Mouse (Mus musculus): ENCODE data around the gene Asb10. TPM values are rescaled to one million over a fixed set of nuclear protein-coding genes. Genes with fewer than 3 reads are reported as not detected.
A peak's percentile ranks its signal among the peaks of the same experiment; 100 is the strongest.

Asb10 gene
- polyA plus RNA-seq, 1 experiment from 2014 or later = 0.25 TPM

- Histone ChIP-seq H3K9ac (ENCODE audit: low read length) (no peak overlapping the region), H3K9me3 (ENCODE audit: control insufficient read depth, low read length) (no peaks in the 10 kb centered on the region), H3K27ac (replicated peaks) (no peak overlapping the region), H3K27me3 (ENCODE audit: control insufficient read depth, insufficient read depth, low read length) (peaks cover 20% of the 10 kb centered on the region; the same call in 1 of the 2 replicates), H3K36me3 (ENCODE audit: control insufficient read depth, insufficient read depth, low read length) (no peaks in the 10 kb centered on the region), H3K4me3 (ENCODE audit: low read depth, low read length) (no peak overlapping the region), H3K4me1 (replicated peaks; ENCODE audit: control insufficient read depth, insufficient read depth) (no peaks in the 10 kb centered on the region; the same call in 1 of the 2 replicates), H3K4me2 (replicated peaks; ENCODE audit: low read depth) (no peak overlapping the region)
- DNase-seq (ENCODE audit: low spot score) (peak; percentile 91), ATAC-seq (ENCODE audit: low FRiP score, low TSS enrichment) (peak; percentile 85)
- TF ChIP-seq CTCF (IDR thresholded peaks at IDR 0.05; ENCODE audit: low read depth) (peak; percentile 100), EP300 (optimal IDR thresholded peaks at IDR 0.05) (no peak)
- 19% methylated on average over 24 of the region's 24 CpGs for WGBS
These were observed 10.6 kb downstream of the Asb10 start for GRCm38 (mm10) chr5:24530042-24530689.

- 16% methylated on average over 6 of the region's 6 CpGs for WGBS
- DNase-seq (ENCODE audit: low spot score) (no peak), ATAC-seq (ENCODE audit: low FRiP score, low TSS enrichment) (no peak)
- no peaks in the 10 kb centered on the region; the same call in 1 of the 2 replicates for H3K4me1 ChIP-seq (replicated peaks; ENCODE audit: control insufficient read depth, insufficient read depth)
- H3K36me3 ChIP-seq (ENCODE audit: control insufficient read depth, insufficient read depth, low read length) = no peaks in the 10 kb centered on the region
- no peak overlapping the region for H3K9ac ChIP-seq (ENCODE audit: low read length)
- no peak overlapping the region for H3K4me3 ChIP-seq (ENCODE audit: low read depth, low read length)
- H3K27me3 ChIP-seq (ENCODE audit: control insufficient read depth, insufficient read depth, low read length) = peaks cover 25% of the 10 kb centered on the region; the same call in 1 of the 2 replicates
- no peaks in the 10 kb centered on the region for H3K9me3 ChIP-seq (ENCODE audit: control insufficient read depth, low read length)
- no peak overlapping the region for H3K27ac ChIP-seq (replicated peaks)
- no peak overlapping the region for H3K4me2 ChIP-seq (replicated peaks; ENCODE audit: low read depth)
- no peak for TF ChIP-seq EP300 (optimal IDR thresholded peaks at IDR 0.05)
- TF ChIP-seq CTCF (IDR thresholded peaks at IDR 0.05; ENCODE audit: low read depth) = no peak
These were observed 13.0 kb downstream of the Asb10 start for GRCm38 (mm10) chr5:24527780-24528179.

- Histone ChIP-seq H3K9ac (ENCODE audit: low read length) (no peak within 1 kb of the TSS), H3K4me1 (replicated peaks; ENCODE audit: control insufficient read depth, insufficient read depth) (no peaks in the 10 kb centered on the region; the same call in 1 of the 2 replicates), H3K9me3 (ENCODE audit: control insufficient read depth, low read length) (no peaks in the 10 kb centered on the region), H3K27me3 (ENCODE audit: control insufficient read depth, insufficient read depth, low read length) (peaks cover 28% of the 10 kb centered on the region; the same call in 1 of the 2 replicates), H3K4me3 (ENCODE audit: low read depth, low read length) (peak within 1 kb of the TSS; percentile 40), H3K4me2 (replicated peaks; ENCODE audit: low read depth) (peak within 1 kb of the TSS; percentile 62), H3K27ac (replicated peaks) (no peak within 1 kb of the TSS), H3K36me3 (ENCODE audit: control insufficient read depth, insufficient read depth, low read length) (no peaks in the 10 kb centered on the region)
- ATAC-seq (ENCODE audit: low FRiP score, low TSS enrichment) = peak; percentile 54
- TF ChIP-seq EP300 (optimal IDR thresholded peaks at IDR 0.05) = no peak
- TF ChIP-seq CTCF (IDR thresholded peaks at IDR 0.05; ENCODE audit: low read depth) = peak; percentile 22; the same call in 1 of the 2 replicates
- DNase-seq (ENCODE audit: low spot score) = peak; percentile 60
- 2% methylated on average over 34 of the region's 49 CpGs for WGBS
These were observed 13.9 kb downstream of the Asb10 start, which contains the start of gene Gbx1 for GRCm38 (mm10) chr5:24526889-24527230. Gene Gbx1, minus strand, starts transcription at chr5:24527202.

GRCm38 (mm10) chr5:24526190-24526888 lies 14.4 kb downstream of the Asb10 start:
- H3K27me3 ChIP-seq (ENCODE audit: control insufficient read depth, insufficient read depth, low read length) = peaks cover 28% of the 10 kb centered on the region; the same call in 1 of the 2 replicates
- ATAC-seq (ENCODE audit: low FRiP score, low TSS enrichment) (peak; percentile 24; the same call in 1 of the 2 replicates), DNase-seq (ENCODE audit: low spot score) (no peak)
- no peak overlapping the region for H3K9ac ChIP-seq (ENCODE audit: low read length)
- no peak overlapping the region for H3K27ac ChIP-seq (replicated peaks)
- WGBS = under 1% methylated on average over 22 of the region's 109 CpGs
- TF ChIP-seq CTCF (IDR thresholded peaks at IDR 0.05; ENCODE audit: low read depth) (no peak), EP300 (optimal IDR thresholded peaks at IDR 0.05) (no peak)
- H3K9me3 ChIP-seq (ENCODE audit: control insufficient read depth, low read length) = no peaks in the 10 kb centered on the region
- H3K4me1 ChIP-seq (replicated peaks; ENCODE audit: control insufficient read depth, insufficient read depth) = no peaks in the 10 kb centered on the region; the same call in 1 of the 2 replicates
- no peaks in the 10 kb centered on the region for H3K36me3 ChIP-seq (ENCODE audit: control insufficient read depth, insufficient read depth, low read length)
- H3K4me3 ChIP-seq (ENCODE audit: low read depth, low read length) = peak overlapping the region; percentile 40
- peak overlapping the region; percentile 62 for H3K4me2 ChIP-seq (replicated peaks; ENCODE audit: low read depth)

GRCm38 (mm10) chr5:24525360-24526189 lies 15.2 kb downstream of the Asb10 start:
- Histone ChIP-seq H3K4me1 (replicated peaks; ENCODE audit: control insufficient read depth, insufficient read depth) (no peaks in the 10 kb centered on the region; the same call in 1 of the 2 replicates), H3K4me2 (replicated peaks; ENCODE audit: low read depth) (peak overlapping the region; percentile 62), H3K9me3 (ENCODE audit: control insufficient read depth, low read length) (no peaks in the 10 kb centered on the region), H3K4me3 (ENCODE audit: low read depth, low read length) (peak overlapping the region; percentile 40), H3K27me3 (ENCODE audit: control insufficient read depth, insufficient read depth, low read length) (peaks cover 28% of the 10 kb centered on the region; the same call in 1 of the 2 replicates), H3K9ac (ENCODE audit: low read length) (no peak overlapping the region), H3K36me3 (ENCODE audit: control insufficient read depth, insufficient read depth, low read length) (no peaks in the 10 kb centered on the region), H3K27ac (replicated peaks) (no peak overlapping the region)
- 5% methylated on average over 33 of the region's 34 CpGs for WGBS
- no peak for ATAC-seq (ENCODE audit: low FRiP score, low TSS enrichment)
- no peak for DNase-seq (ENCODE audit: low spot score)
- TF ChIP-seq CTCF (IDR thresholded peaks at IDR 0.05; ENCODE audit: low read depth) = no peak
- no peak for TF ChIP-seq EP300 (optimal IDR thresholded peaks at IDR 0.05)
